Mouse (Mus musculus): ENCODE data around the gene Zfhx3. TPM values are rescaled to one million over a fixed set of nuclear protein-coding genes. Genes with fewer than 3 reads are reported as not detected.
A peak's percentile ranks its signal among the peaks of the same experiment; 100 is the strongest.

The Zfhx3 gene
- polyA plus RNA-seq, 1 experiment from 2014 or later = 15.0 TPM

DNA sequence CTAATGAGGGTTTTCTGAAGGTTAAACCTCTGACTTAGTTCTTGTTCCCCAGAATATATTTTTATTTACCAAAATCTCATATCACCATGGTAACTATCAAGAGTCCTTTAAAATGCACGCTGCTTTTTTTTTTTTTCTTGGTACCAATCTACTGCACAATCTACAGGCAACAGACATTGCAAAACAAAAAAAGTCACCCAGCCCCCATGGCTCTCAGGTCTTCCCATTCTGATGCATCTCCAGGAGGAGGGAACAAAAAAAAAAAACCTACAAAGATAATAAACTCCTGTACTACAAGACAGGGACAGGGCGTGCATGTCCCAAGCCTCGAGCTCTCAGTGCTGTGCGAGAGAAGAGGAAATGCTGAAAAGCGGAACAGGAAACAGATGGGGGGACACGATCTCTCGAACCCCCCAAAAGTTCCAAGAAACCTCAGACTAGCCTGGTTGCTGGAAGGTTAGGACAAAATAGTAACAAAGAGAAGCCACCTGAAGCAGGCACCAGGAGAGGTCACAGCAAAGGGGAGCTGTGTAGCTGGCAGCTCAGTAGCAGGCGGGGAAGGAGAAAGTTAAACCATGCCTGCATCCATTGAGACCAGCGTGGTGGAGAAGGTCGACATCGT is 669.5 kb downstream of the Zfhx3 start:
- no peaks in the 10 kb centered on the region for H3K36me3 ChIP-seq
- H3K9ac ChIP-seq = no peak overlapping the region
- no peaks in the 10 kb centered on the region for H3K27me3 ChIP-seq
- H3K4me2 ChIP-seq = peak overlapping the region; percentile 22; the same call in 1 of the 2 replicates
- WGBS = 55% methylated on average over 11 of the region's 11 CpGs
- peak overlapping the region; percentile 84 for H3K27ac ChIP-seq
- no peaks in the 10 kb centered on the region for H3K9me3 ChIP-seq
- no peak overlapping the region for H3K4me3 ChIP-seq
- H3K4me1 ChIP-seq = peaks cover 18% of the 10 kb centered on the region; the same call in 1 of the 2 replicates
- ATAC-seq (ENCODE audit: borderline replicate concordance, extremely low read depth, low FRiP score, low TSS enrichment) = no peak

DNA sequence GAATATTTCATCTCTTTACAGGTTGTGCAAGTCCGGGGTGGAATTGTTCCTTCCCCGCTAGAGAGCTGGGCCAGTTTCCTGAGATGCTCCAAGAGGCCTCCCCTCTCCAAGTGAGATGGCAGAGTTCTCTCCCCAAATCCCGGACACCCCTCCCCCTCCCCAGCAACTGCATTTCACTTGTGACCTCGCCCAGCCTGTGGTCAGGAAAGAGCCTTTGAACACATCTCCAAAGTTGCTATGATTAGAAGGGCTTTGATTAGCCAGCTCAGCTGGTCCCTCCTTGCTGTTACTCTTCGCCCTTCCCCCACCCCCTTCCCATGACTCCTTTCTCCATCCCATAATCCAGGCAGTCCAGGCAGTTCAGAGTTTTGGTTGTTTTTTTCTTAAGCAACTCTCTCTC is 670.4 kb downstream of the Zfhx3 start:
- peaks cover 18% of the 10 kb centered on the region; the same call in 1 of the 2 replicates for H3K4me1 ChIP-seq
- H3K27ac ChIP-seq = peak overlapping the region; percentile 84
- peak; percentile 86 for ATAC-seq (ENCODE audit: borderline replicate concordance, extremely low read depth, low FRiP score, low TSS enrichment)
- H3K27me3 ChIP-seq = no peaks in the 10 kb centered on the region
- no peak overlapping the region for H3K4me3 ChIP-seq
- H3K4me2 ChIP-seq = 0 out of 2 replicates have a peak overlapping the region, but pooled peaks have one; percentile 22
- 14% methylated on average over 5 of the region's 5 CpGs for WGBS
- no peak overlapping the region for H3K9ac ChIP-seq
- H3K9me3 ChIP-seq = no peaks in the 10 kb centered on the region
- H3K36me3 ChIP-seq = no peaks in the 10 kb centered on the region

DNA sequence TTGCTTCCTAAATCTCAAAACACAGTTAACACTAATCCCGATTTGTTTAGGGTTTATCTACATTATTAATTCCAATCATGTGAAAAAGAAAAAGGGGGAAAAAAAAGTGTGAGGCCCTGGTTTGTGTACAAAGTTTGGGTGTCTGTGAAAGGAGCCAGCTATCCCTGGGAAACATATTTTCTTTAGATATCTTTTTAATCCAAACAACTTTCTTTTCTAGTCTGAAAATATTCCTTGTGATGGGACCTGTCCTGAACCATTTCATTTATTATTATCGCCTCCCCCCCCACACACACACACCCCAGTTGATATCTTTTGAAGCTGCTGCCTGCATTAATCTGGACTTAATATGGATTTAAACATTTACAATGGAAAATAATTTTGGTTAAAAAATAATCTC is 670.8 kb downstream of the Zfhx3 start:
- peak; percentile 58; the same call in 1 of the 2 replicates for ATAC-seq (ENCODE audit: borderline replicate concordance, extremely low read depth, low FRiP score, low TSS enrichment)
- Histone ChIP-seq H3K36me3 (no peaks in the 10 kb centered on the region), H3K27me3 (no peaks in the 10 kb centered on the region), H3K4me1 (peaks cover 18% of the 10 kb centered on the region; the same call in 1 of the 2 replicates), H3K9me3 (no peaks in the 10 kb centered on the region), H3K9ac (no peak overlapping the region), H3K4me2 (no peak overlapping the region), H3K27ac (peak overlapping the region; percentile 84), H3K4me3 (no peak overlapping the region)
- WGBS = 25% methylated on average over 2 of the region's 2 CpGs

DNA sequence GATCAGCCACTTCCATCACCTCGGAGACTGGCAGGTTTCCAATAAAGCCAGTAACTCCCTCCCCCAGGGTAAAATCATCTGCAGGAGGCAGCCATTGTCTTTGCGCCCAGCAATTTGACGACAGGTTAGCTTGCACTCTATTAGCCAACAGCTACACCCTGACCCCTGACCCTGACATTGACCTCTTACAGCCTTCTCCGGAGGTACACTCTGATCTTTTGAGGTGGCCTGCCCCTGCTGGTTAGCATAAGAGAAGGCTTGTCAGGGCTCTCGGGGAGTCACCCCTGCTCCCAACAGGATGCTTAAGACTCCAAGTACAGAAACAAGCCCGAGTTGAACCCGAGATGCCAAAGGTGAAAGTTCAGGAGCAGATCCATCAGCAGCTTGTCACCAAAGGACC is 678.9 kb downstream of the Zfhx3 start:
- Histone ChIP-seq H3K4me2 (no peak overlapping the region), H3K9ac (no peak overlapping the region), H3K4me3 (no peak overlapping the region), H3K27me3 (no peaks in the 10 kb centered on the region), H3K4me1 (no peaks in the 10 kb centered on the region), H3K36me3 (no peaks in the 10 kb centered on the region), H3K27ac (no peak overlapping the region), H3K9me3 (no peaks in the 10 kb centered on the region)
- 30% methylated on average over 7 of the region's 7 CpGs for WGBS
- ATAC-seq (ENCODE audit: borderline replicate concordance, extremely low read depth, low FRiP score, low TSS enrichment) = no peak

DNA sequence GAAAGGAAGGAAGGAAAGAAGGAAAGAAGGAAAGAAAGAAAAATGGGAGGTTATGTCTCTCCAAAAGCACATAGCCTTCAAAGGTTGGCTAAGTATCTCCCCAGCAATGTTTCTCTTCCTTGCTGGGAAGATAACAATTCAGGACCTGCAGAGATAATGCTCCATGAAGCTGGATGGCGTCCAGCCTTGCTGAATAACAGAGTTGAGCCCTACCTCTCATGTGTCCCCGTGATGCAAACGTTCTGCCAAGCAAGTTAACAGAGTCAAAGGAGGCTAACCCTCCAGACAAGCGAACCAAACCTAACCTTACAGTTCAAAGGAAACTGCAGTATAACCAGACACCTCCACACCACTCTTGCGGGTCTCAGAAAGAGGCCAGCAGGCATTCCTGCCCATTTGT is 681.2 kb downstream of the Zfhx3 start:
- H3K9me3 ChIP-seq = no peaks in the 10 kb centered on the region
- H3K4me2 ChIP-seq = no peak overlapping the region
- H3K4me3 ChIP-seq = no peak overlapping the region
- no peaks in the 10 kb centered on the region for H3K27me3 ChIP-seq
- H3K36me3 ChIP-seq = no peaks in the 10 kb centered on the region
- H3K9ac ChIP-seq = no peak overlapping the region
- no peak overlapping the region for H3K27ac ChIP-seq
- 45% methylated on average over 5 of the region's 5 CpGs for WGBS
- H3K4me1 ChIP-seq = no peaks in the 10 kb centered on the region
- no peak for ATAC-seq (ENCODE audit: borderline replicate concordance, extremely low read depth, low FRiP score, low TSS enrichment)

DNA sequence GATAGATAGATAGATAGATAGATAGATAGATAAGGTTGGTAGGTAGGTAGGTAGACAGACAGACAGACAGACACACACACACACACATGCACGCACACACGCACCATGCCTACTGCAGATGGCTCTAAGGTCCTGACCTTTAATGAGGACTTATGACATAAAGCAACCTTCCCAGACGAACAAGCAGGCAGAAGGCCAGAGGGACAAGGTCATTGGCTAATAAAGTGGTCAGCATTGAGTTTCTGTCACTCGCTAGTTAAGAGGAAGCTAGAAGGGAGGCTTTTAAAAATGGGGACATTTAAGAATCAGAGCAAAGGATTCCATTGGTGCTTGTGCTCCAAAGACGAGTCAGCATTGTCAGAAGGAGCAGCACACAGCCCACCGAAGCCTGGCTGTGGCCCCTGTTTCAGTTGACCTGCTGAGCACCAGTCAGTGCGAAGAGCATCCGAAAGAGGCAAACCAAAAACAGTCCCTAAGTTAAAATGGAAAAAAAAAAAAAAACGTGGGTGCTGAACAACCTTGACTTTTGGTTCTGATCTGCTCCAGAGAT is 683.2 kb downstream of the Zfhx3 start:
- no peak for ATAC-seq (ENCODE audit: borderline replicate concordance, extremely low read depth, low FRiP score, low TSS enrichment)
- Histone ChIP-seq H3K9ac (no peak overlapping the region), H3K4me1 (no peaks in the 10 kb centered on the region), H3K27ac (no peak overlapping the region), H3K36me3 (no peaks in the 10 kb centered on the region), H3K4me2 (no peak overlapping the region), H3K4me3 (no peak overlapping the region), H3K9me3 (no peaks in the 10 kb centered on the region), H3K27me3 (no peaks in the 10 kb centered on the region)
- 78% methylated on average over 9 of the region's 9 CpGs for WGBS

DNA sequence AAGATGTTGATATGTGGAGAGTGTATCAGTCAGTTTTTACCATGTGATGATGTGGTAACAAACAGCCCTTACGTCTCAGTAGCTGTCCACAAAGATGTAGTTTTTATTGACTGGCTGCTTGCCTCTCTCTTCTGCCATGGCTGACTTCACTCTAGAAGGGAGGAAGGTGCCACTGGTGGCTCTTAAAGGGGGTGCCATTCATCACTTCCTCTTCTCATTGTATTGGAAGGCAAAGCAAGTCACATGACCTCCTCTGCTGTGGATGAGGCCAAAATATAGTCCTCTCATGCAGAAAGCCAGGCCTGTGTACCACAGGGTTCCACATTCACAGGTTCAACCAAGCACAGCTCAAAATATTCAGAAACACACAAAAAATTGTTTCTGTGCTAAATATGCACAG is 688.6 kb downstream of the Zfhx3 start:
- ATAC-seq (ENCODE audit: borderline replicate concordance, extremely low read depth, low FRiP score, low TSS enrichment) = no peak
- Histone ChIP-seq H3K9ac (no peak overlapping the region), H3K4me3 (no peak overlapping the region), H3K27me3 (no peaks in the 10 kb centered on the region), H3K4me2 (no peak overlapping the region), H3K36me3 (no peaks in the 10 kb centered on the region), H3K27ac (no peak overlapping the region), H3K4me1 (no peaks in the 10 kb centered on the region), H3K9me3 (no peaks in the 10 kb centered on the region)
- WGBS = 83% methylated on average over 1 of the region's 1 CpGs

DNA sequence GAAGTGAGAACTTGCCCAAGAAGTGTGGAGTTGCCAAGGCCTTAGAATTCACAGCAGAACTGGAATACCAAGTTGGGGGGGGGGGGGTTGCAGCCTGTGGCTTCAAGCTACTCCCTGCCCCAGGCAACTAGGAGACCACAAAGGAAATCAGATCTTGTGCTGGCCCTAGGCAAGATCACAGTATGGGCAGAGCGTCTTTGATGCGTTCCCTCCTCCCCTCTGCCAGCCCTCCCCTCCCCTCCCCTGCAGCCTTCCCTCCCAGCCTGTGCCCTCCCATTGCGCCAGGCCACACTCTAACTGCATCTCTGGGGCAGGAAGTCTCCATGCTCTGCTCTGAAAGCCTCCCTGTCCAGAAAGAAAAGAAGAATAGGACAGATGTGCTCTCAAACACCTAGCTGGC is 691.8 kb downstream of the Zfhx3 start:
- 62% methylated on average over 3 of the region's 3 CpGs for WGBS
- no peak for ATAC-seq (ENCODE audit: borderline replicate concordance, extremely low read depth, low FRiP score, low TSS enrichment)
- no peaks in the 10 kb centered on the region for H3K4me1 ChIP-seq
- H3K27ac ChIP-seq = no peak overlapping the region
- H3K27me3 ChIP-seq = no peaks in the 10 kb centered on the region
- no peak overlapping the region for H3K4me2 ChIP-seq
- H3K4me3 ChIP-seq = no peak overlapping the region
- no peak overlapping the region for H3K9ac ChIP-seq
- no peaks in the 10 kb centered on the region for H3K36me3 ChIP-seq
- H3K9me3 ChIP-seq = no peaks in the 10 kb centered on the region

DNA sequence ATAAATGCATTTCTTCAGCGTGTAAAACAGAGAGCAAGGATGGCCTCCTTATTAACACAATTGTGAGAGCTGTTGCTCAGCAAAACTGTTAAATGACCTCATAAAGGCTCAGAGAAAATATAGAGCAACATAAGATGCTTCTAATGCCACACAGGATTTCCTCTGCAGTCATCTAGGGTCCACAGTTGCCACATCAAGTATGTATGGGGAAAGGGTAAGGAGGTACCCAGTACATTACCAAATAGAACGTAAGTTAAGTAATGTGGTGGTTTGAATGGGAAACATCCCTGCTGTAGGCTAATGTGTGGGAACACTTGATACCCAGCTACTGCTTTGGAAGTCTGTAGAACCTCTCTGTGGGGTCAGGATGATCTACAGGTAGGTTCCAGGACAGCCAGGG is 695.4 kb downstream of the Zfhx3 start:
- no peak for ATAC-seq (ENCODE audit: borderline replicate concordance, extremely low read depth, low FRiP score, low TSS enrichment)
- Histone ChIP-seq H3K9me3 (no peaks in the 10 kb centered on the region), H3K4me2 (no peak overlapping the region), H3K4me1 (no peaks in the 10 kb centered on the region), H3K4me3 (no peak overlapping the region), H3K9ac (no peak overlapping the region), H3K36me3 (no peaks in the 10 kb centered on the region), H3K27me3 (no peaks in the 10 kb centered on the region), H3K27ac (no peak overlapping the region)
- 86% methylated on average over 2 of the region's 2 CpGs for WGBS

DNA sequence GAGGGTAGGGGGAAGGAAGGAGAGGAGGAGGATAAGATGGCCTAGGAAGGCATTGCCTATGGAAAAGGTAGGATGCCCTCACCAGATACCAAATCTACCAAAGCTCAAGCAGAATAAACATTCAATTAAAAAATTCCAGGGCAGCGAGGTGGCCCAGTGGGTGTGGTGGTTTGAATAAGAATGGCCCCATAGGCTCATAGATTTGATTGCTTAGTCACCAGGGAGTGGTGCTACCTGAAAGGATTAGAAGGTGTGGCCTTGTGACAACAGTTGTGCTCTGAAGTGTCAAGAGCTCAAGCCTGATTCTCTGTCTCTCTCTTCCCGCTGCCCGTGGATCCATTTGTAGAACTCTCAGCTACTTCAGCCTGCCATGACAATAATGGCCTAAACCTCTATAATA is 703.2 kb downstream of the Zfhx3 start:
- Histone ChIP-seq H3K9ac (no peak overlapping the region), H3K36me3 (no peaks in the 10 kb centered on the region), H3K4me2 (no peak overlapping the region), H3K27ac (no peak overlapping the region), H3K27me3 (no peaks in the 10 kb centered on the region), H3K4me1 (peaks cover 12% of the 10 kb centered on the region), H3K4me3 (no peak overlapping the region), H3K9me3 (no peaks in the 10 kb centered on the region)
- WGBS = 74% methylated on average over 3 of the region's 3 CpGs
- ATAC-seq (ENCODE audit: borderline replicate concordance, extremely low read depth, low FRiP score, low TSS enrichment) = no peak

DNA sequence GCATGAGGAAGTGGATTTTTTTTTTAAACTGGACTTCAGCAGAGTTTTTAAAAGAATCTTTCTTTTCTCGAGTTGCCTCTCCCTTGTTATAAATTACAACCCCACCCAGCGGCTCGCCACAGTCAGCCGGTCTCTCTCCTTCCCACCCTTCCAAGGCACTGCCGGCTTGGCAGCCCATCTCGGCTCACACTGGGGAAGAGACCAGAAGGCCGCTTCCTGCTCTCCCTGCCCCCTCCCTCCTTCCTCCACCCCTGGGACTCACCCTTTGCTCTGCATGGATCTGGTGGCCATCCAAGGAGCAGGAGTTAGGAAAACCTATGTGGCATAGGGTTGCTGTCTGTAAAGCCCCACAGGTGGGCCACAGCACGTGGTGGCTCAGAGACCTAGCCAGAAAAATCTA is 705.1 kb downstream of the Zfhx3 start:
- Histone ChIP-seq H3K4me1 (peaks cover 12% of the 10 kb centered on the region), H3K36me3 (no peaks in the 10 kb centered on the region), H3K9me3 (no peaks in the 10 kb centered on the region), H3K27me3 (no peaks in the 10 kb centered on the region), H3K4me2 (0 out of 2 replicates have a peak overlapping the region, but pooled peaks have one; percentile 4), H3K4me3 (no peak overlapping the region), H3K9ac (no peak overlapping the region), H3K27ac (peak overlapping the region; percentile 70)
- WGBS = 21% methylated on average over 8 of the region's 8 CpGs
- peak; percentile 85 for ATAC-seq (ENCODE audit: borderline replicate concordance, extremely low read depth, low FRiP score, low TSS enrichment)

DNA sequence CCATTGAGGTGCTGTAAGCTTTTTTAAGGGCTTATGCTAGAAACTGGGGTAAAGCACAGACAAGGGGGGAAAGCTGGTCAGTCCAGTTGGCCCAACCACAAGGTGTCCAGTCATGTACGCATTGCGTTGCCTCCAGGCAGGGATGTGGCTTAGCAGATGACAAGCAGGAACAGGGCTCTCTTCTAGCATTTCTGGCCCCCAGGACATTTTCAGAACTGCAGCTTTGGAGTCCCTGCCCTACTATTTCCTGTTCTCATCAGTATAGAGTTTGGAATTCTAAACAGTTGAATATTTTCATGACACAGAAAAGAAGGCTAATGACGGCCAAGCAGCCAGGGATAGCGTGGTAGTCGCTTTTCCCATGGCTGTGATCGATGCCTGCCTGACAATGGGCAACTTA is 706.5 kb downstream of the Zfhx3 start:
- Histone ChIP-seq H3K36me3 (no peaks in the 10 kb centered on the region), H3K4me1 (peaks cover 12% of the 10 kb centered on the region), H3K4me2 (no peak overlapping the region), H3K9me3 (no peaks in the 10 kb centered on the region), H3K9ac (no peak overlapping the region), H3K4me3 (no peak overlapping the region), H3K27me3 (no peaks in the 10 kb centered on the region), H3K27ac (peak overlapping the region; percentile 55; the same call in 1 of the 2 replicates)
- ATAC-seq (ENCODE audit: borderline replicate concordance, extremely low read depth, low FRiP score, low TSS enrichment) = peak; percentile 37; the same call in 1 of the 2 replicates
- 56% methylated on average over 6 of the region's 6 CpGs for WGBS

Data from lung, embryonic 15.5 days (tissue).